Mouse (Mus musculus) embryonic facial prominence, embryonic 14.5 days (tissue): ENCODE data around the gene Muc4. TPM values are rescaled to one million over a fixed set of nuclear protein-coding genes. Genes with fewer than 3 reads are reported as not detected.
A peak's percentile ranks its signal among the peaks of the same experiment; 100 is the strongest.

ENCODE experiments used
- ATAC-seq: fragments of 200-750 bp; cut with Nextera tagmentation; 2 replicates; pipeline ENCODE4 v1.8.0; 2017; ENCODE audit warnings: low read depth, moderate number of reproducible peaks, moderate TSS enrichment
- DNase-seq: peaks from one replicate; pipeline ENCODE4 v3.0.0-alpha.2; 2015; ENCODE audit warnings: low spot score
- H3K27ac ChIP-seq: fragments of 300-500 bp; sonication (generic); replicated peaks from 2 replicates; pipeline ENCODE4 v1.5.1; 2014; ENCODE audit warnings: low read depth, mild to moderate bottlenecking, low read length, moderate library complexity
- H3K27me3 ChIP-seq: fragments of 300-500 bp; sonication (generic); replicated peaks from 2 replicates; pipeline ENCODE4 v1.6.1; 2014; ENCODE audit warnings: low read length; ENCODE audit not compliant: control insufficient read depth, insufficient read depth
- H3K36me3 ChIP-seq: fragments of 300-500 bp; sonication (generic); 2 replicates; pipeline ENCODE4 v1.6.1; 2014; ENCODE audit warnings: low read length, mixed read lengths; ENCODE audit not compliant: control insufficient read depth, insufficient read depth
- H3K4me1 ChIP-seq: fragments of 300-500 bp; sonication (generic); 2 replicates; pipeline ENCODE4 v1.6.1; 2014; ENCODE audit warnings: antibody characterized with exemption, low read length; ENCODE audit not compliant: control insufficient read depth, insufficient read depth
- H3K4me2 ChIP-seq: fragments of 300-500 bp; sonication (generic); 2 replicates; pipeline ENCODE4 v1.6.1; 2014; ENCODE audit warnings: low read depth, mild to moderate bottlenecking, low read length, moderate library complexity, mixed read lengths
- H3K4me3 ChIP-seq: fragments of 300-500 bp; sonication (generic); 2 replicates; pipeline ENCODE4 v1.5.1; 2014; ENCODE audit warnings: low read depth, mild to moderate bottlenecking, low read length
- H3K9ac ChIP-seq: fragments of 300-500 bp; sonication (generic); 2 replicates; pipeline ENCODE4 v1.6.1; 2014; ENCODE audit warnings: low read depth, mild to moderate bottlenecking, low read length, moderate library complexity, mixed read lengths
- H3K9me3 ChIP-seq: fragments of 300-500 bp; sonication (generic); 2 replicates; pipeline ENCODE4 v1.6.1; 2016; ENCODE audit warnings: low read length; ENCODE audit not compliant: control insufficient read depth
- whole genome bisulfite sequencing: fragments of 180-500 bp; shearing (Covaris S2); extraction: QIAGEN DNeasy Blood & Tissue Kit; methylation state at CpG from one replicate; pipeline ENCODE4 v1.1.7; 2014; 5-methylcytosine and 5-hydroxymethylcytosine counted together
- polyA plus RNA-seq: library from polyadenylated mRNA; unstranded; fragments of >200 nt; fragmentation: Nextera tagmentation; extraction: Ambion mirVana; gene quantifications from 2 replicates; pipeline ENCODE4 v1.2.1, GENCODE M21; 2014

The Muc4 gene
- polyA plus RNA-seq, 1 experiment from 2014 or later = 1.6 TPM

GRCm38 (mm10) chr16:32703312-32703912, 32.3 kb upstream of the Muc4 start:
- H3K9me3 ChIP-seq = no peaks in the 10 kb centered on the region
- DNase-seq = no peak
- H3K4me1 ChIP-seq = no peaks in the 10 kb centered on the region
- H3K9ac ChIP-seq = no peak overlapping the region
- ATAC-seq = no peak
- WGBS = 62% methylated on average over 9 of the region's 9 CpGs
- no peak overlapping the region for H3K27ac ChIP-seq
- no peaks in the 10 kb centered on the region for H3K27me3 ChIP-seq
- no peak overlapping the region for H3K4me2 ChIP-seq
- H3K4me3 ChIP-seq = no peak overlapping the region
- no peaks in the 10 kb centered on the region for H3K36me3 ChIP-seq

- H3K27me3 ChIP-seq = no peaks in the 10 kb centered on the region
- H3K9ac ChIP-seq = no peak overlapping the region
- H3K36me3 ChIP-seq = no peaks in the 10 kb centered on the region
- WGBS = 94% methylated on average over 3 of the region's 3 CpGs
- H3K27ac ChIP-seq = no peak overlapping the region
- H3K4me2 ChIP-seq = no peak overlapping the region
- no peaks in the 10 kb centered on the region for H3K4me1 ChIP-seq
- no peak overlapping the region for H3K4me3 ChIP-seq
- DNase-seq = no peak
- H3K9me3 ChIP-seq = no peaks in the 10 kb centered on the region
- ATAC-seq = no peak
Observed at GRCm38 (mm10) chr16:32705606-32706005, 30.1 kb upstream of the Muc4 start.

- H3K4me3 ChIP-seq = no peak overlapping the region
- no peak overlapping the region for H3K9ac ChIP-seq
- peaks cover 4% of the 10 kb centered on the region; the same call in 1 of the 2 replicates for H3K4me1 ChIP-seq
- no peak overlapping the region for H3K4me2 ChIP-seq
- ATAC-seq (no peak), DNase-seq (no peak)
- no peaks in the 10 kb centered on the region for H3K9me3 ChIP-seq
- H3K27me3 ChIP-seq = no peaks in the 10 kb centered on the region
- no peaks in the 10 kb centered on the region for H3K36me3 ChIP-seq
- 54% methylated on average over 17 of the region's 17 CpGs for WGBS
- no peak overlapping the region for H3K27ac ChIP-seq
Observed at GRCm38 (mm10) chr16:32707111-32707823, 28.4 kb upstream of the Muc4 start.

- no peak for DNase-seq
- no peak; the same call in 1 of the 2 replicates for ATAC-seq
- no peaks in the 10 kb centered on the region for H3K27me3 ChIP-seq
Observed at GRCm38 (mm10) chr16:32707824-32708456, 27.7 kb upstream of the Muc4 start.

GRCm38 (mm10) chr16:32708457-32709033, 27.1 kb upstream of the Muc4 start:
- ATAC-seq (peak; percentile 48; the same call in 1 of the 2 replicates), DNase-seq (no peak)
- H3K36me3 ChIP-seq = no peaks in the 10 kb centered on the region
- H3K4me3 ChIP-seq = no peak overlapping the region
- no peaks in the 10 kb centered on the region for H3K27me3 ChIP-seq
- H3K9ac ChIP-seq = no peak overlapping the region
- no peak overlapping the region for H3K27ac ChIP-seq
- peaks cover 4% of the 10 kb centered on the region; the same call in 1 of the 2 replicates for H3K4me1 ChIP-seq
- 88% methylated on average over 10 of the region's 10 CpGs for WGBS
- H3K9me3 ChIP-seq = no peaks in the 10 kb centered on the region
- H3K4me2 ChIP-seq = no peak overlapping the region

More at GRCm38 (mm10) chr16:32707824-32708456, 27.7 kb upstream of the Muc4 start:
- H3K4me3 ChIP-seq = no peak overlapping the region
- WGBS = 73% methylated on average over 9 of the region's 9 CpGs
- no peak overlapping the region for H3K9ac ChIP-seq
- no peaks in the 10 kb centered on the region for H3K36me3 ChIP-seq
- no peak overlapping the region for H3K4me2 ChIP-seq
- no peaks in the 10 kb centered on the region for H3K9me3 ChIP-seq
- peaks cover 4% of the 10 kb centered on the region; the same call in 1 of the 2 replicates for H3K4me1 ChIP-seq
- no peak overlapping the region for H3K27ac ChIP-seq

- WGBS = 84% methylated on average over 8 of the region's 8 CpGs
- DNase-seq (no peak), ATAC-seq (no peak)
- Histone ChIP-seq H3K36me3 (no peaks in the 10 kb centered on the region), H3K4me2 (no peak overlapping the region), H3K9ac (no peak overlapping the region), H3K4me3 (no peak overlapping the region), H3K9me3 (no peaks in the 10 kb centered on the region), H3K27me3 (no peaks in the 10 kb centered on the region), H3K4me1 (peaks cover 4% of the 10 kb centered on the region; the same call in 1 of the 2 replicates), H3K27ac (no peak overlapping the region)
Observed at GRCm38 (mm10) chr16:32709116-32709515, 26.6 kb upstream of the Muc4 start.

GRCm38 (mm10) chr16:32710426-32711070, 25.1 kb upstream of the Muc4 start:
- H3K4me3 ChIP-seq = no peak overlapping the region
- no peak for ATAC-seq
- H3K4me2 ChIP-seq = no peak overlapping the region
- H3K9me3 ChIP-seq = no peaks in the 10 kb centered on the region
- no peaks in the 10 kb centered on the region for H3K27me3 ChIP-seq
- DNase-seq = peak; percentile 53
- H3K36me3 ChIP-seq = no peaks in the 10 kb centered on the region
- 51% methylated on average over 14 of the region's 14 CpGs for WGBS
- H3K4me1 ChIP-seq = peaks cover 4% of the 10 kb centered on the region; the same call in 1 of the 2 replicates
- peak overlapping the region; percentile 28; the same call in 1 of the 2 replicates for H3K27ac ChIP-seq
- H3K9ac ChIP-seq = no peak overlapping the region

GRCm38 (mm10) chr16:32712202-32712601, 23.5 kb upstream of the Muc4 start:
- no peak for ATAC-seq
- H3K9ac ChIP-seq = no peak overlapping the region
- H3K4me3 ChIP-seq = no peak overlapping the region
- peaks cover 4% of the 10 kb centered on the region; the same call in 1 of the 2 replicates for H3K4me1 ChIP-seq
- no peaks in the 10 kb centered on the region for H3K27me3 ChIP-seq
- H3K9me3 ChIP-seq = no peaks in the 10 kb centered on the region
- no peak overlapping the region for H3K27ac ChIP-seq
- H3K36me3 ChIP-seq = no peaks in the 10 kb centered on the region
- no peak overlapping the region for H3K4me2 ChIP-seq
- WGBS = 84% methylated on average over 10 of the region's 11 CpGs
- DNase-seq = no peak
